Mouse (Mus musculus): ENCODE data around the gene Lyar. TPM values are rescaled to one million over a fixed set of nuclear protein-coding genes. Genes with fewer than 3 reads are reported as not detected.
A peak's percentile ranks its signal among the peaks of the same experiment; 100 is the strongest.

Gene Lyar
- polyA plus RNA-seq, 1 experiment from 2014 or later: 134 TPM

DNA sequence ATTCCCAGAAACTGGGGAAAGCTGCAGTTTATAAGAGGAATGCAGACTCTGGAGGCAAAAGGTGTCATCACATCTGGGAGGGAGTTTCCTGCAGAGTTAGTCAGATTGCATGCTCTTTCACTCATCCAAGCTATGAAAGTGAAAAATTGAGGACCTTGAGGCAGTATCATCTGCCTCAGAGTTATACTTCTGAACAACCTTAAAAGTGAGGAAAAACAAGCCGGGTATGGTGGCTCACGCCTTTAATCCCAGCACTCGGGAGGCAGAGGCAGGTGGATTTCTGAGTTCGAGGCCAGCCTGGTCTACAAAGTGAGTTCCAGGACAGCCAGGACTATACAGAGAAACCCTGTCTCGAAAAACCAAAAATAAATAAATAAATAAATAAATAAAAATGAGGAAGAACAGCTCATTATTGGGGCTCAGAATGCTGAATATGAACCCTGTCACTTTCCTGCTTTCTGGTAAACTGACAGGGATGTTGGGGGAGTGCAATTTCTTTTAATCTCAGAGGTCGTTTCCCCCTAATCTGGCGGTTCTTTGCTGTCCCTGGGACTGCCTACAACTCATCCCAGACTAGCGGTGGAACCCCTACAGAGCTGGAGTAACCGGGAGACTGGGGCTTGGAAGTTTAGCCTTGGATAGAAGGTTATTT, 39.3 kb downstream of the Lyar start:
- peak overlapping the region; percentile 79 for H3K27ac ChIP-seq (ENCODE audit: low read depth, low read length)
- no peak for ATAC-seq (ENCODE audit: low FRiP score, low TSS enrichment)
- peaks cover 5% of the 10 kb centered on the region; the same call in 1 of the 2 replicates for H3K4me1 ChIP-seq (ENCODE audit: control insufficient read depth, insufficient read depth, low read length)
- H3K9me3 ChIP-seq (ENCODE audit: control insufficient read depth, low read length): no peaks in the 10 kb centered on the region
- H3K4me3 ChIP-seq (ENCODE audit: low read length): peak overlapping the region; percentile 48
- H3K27me3 ChIP-seq (ENCODE audit: control insufficient read depth, insufficient read depth, low read length): no peaks in the 10 kb centered on the region
- H3K4me2 ChIP-seq (replicated peaks; ENCODE audit: low read depth, low read length): peak overlapping the region; percentile 67
- WGBS: 46% methylated on average over 9 of the region's 9 CpGs
- peak overlapping the region; percentile 50 for H3K9ac ChIP-seq (ENCODE audit: low read depth, low read length)
- peaks cover 20% of the 10 kb centered on the region for H3K36me3 ChIP-seq (ENCODE audit: control insufficient read depth, insufficient read depth, low read length)

DNA sequence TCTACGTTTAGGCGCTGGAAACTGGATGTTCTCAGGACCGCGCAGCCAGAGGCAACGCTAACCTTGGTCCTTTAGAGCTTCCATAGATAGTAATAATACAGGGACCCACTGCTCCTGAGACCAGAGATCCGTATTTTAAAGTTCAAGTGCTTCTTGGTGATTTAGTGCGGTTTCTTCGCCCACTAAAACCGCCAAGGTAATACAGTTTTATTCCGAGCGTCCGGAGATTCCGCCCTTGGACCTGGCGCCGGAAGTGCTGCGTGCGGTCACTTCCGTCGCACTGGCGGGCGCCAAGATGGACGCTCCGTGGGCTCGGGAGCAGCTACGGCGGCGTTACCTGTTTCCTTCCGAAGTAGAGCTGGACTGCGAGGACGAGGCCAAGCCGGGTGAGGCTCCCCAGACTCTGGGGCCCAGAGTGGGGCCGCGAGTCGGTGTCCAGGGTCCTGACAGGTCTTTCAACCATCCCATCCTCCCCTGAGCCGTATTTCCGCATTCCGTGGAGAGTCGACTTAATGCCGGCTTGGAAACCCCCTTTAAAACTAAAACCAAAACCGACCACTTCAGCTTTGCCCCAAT, 39.9 kb downstream of the Lyar start, which contains the start of gene Tmem128:
TSS of gene Tmem128 (plus strand) at position 79 of the 576 bp plus-strand sequence.
- H3K4me3 ChIP-seq (ENCODE audit: low read length): peak within 1 kb of the TSS; percentile 48
- H3K27me3 ChIP-seq (ENCODE audit: control insufficient read depth, insufficient read depth, low read length): no peaks in the 10 kb centered on the region
- peak within 1 kb of the TSS; percentile 50 for H3K9ac ChIP-seq (ENCODE audit: low read depth, low read length)
- under 1% methylated on average over 40 of the region's 40 CpGs for WGBS
- H3K9me3 ChIP-seq (ENCODE audit: control insufficient read depth, low read length): no peaks in the 10 kb centered on the region
- peak within 1 kb of the TSS; percentile 67 for H3K4me2 ChIP-seq (replicated peaks; ENCODE audit: low read depth, low read length)
- peaks cover 26% of the 10 kb centered on the region for H3K36me3 ChIP-seq (ENCODE audit: control insufficient read depth, insufficient read depth, low read length)
- peaks cover 5% of the 10 kb centered on the region; the same call in 1 of the 2 replicates for H3K4me1 ChIP-seq (ENCODE audit: control insufficient read depth, insufficient read depth, low read length)
- H3K27ac ChIP-seq (ENCODE audit: low read depth, low read length): peak within 1 kb of the TSS; percentile 79
- peak; percentile 25; the same call in 1 of the 2 replicates for ATAC-seq (ENCODE audit: low FRiP score, low TSS enrichment)

DNA sequence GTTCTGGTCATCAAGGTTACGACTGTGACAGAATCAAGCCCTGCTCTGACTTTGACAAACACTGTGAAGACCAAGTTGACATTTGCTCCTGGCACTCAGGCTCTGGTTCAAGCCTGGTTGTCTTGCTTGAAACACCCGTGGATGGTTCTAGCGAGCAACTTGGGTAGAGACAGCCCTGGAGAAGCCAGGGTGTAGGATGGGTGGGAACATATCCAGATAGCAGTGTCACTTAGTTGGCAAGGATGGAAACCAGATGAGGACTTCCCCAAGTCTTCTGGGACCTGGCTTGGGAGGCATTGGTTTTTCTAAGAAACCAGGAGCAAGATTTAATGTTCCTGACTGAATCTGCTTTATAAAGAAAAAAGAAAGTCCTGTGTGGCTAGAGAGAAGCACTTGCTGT, 50.7 kb downstream of the Lyar start:
- Histone ChIP-seq H3K9me3 (ENCODE audit: control insufficient read depth, low read length) (no peaks in the 10 kb centered on the region), H3K9ac (ENCODE audit: low read depth, low read length) (no peak overlapping the region), H3K4me2 (replicated peaks; ENCODE audit: low read depth, low read length) (no peak overlapping the region), H3K27ac (ENCODE audit: low read depth, low read length) (no peak overlapping the region), H3K27me3 (ENCODE audit: control insufficient read depth, insufficient read depth, low read length) (peaks cover 16% of the 10 kb centered on the region), H3K4me1 (ENCODE audit: control insufficient read depth, insufficient read depth, low read length) (no peaks in the 10 kb centered on the region), H3K36me3 (ENCODE audit: control insufficient read depth, insufficient read depth, low read length) (peaks cover 32% of the 10 kb centered on the region), H3K4me3 (ENCODE audit: low read length) (no peak overlapping the region)
- no peak for ATAC-seq (ENCODE audit: low FRiP score, low TSS enrichment)
- 85% methylated on average over 3 of the region's 3 CpGs for WGBS

DNA sequence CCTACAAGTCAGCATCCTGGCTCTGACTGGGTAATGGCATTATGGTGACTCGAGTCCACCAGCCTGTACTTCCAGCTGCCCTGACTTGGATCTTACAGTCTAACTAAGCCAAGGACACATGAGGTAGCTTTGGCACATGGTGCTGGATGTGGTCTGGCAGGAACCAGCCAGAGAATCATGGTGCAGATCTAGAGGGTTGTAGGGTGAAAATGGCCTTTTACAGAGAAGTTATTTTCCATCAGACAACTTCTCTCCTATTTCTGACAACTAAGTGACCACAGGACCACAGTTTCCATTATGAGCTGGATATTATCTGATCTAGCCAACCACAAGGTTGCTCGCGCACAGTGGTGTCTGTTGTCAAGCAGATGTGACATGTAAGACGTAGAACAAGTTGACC, 53.6 kb downstream of the Lyar start:
- no peak overlapping the region for H3K4me3 ChIP-seq (ENCODE audit: low read length)
- no peak overlapping the region for H3K9ac ChIP-seq (ENCODE audit: low read depth, low read length)
- H3K4me1 ChIP-seq (ENCODE audit: control insufficient read depth, insufficient read depth, low read length): peaks cover 9% of the 10 kb centered on the region; the same call in 1 of the 2 replicates
- peaks cover 8% of the 10 kb centered on the region for H3K36me3 ChIP-seq (ENCODE audit: control insufficient read depth, insufficient read depth, low read length)
- ATAC-seq (ENCODE audit: low FRiP score, low TSS enrichment): no peak
- H3K27me3 ChIP-seq (ENCODE audit: control insufficient read depth, insufficient read depth, low read length): peaks cover 40% of the 10 kb centered on the region
- no peak overlapping the region for H3K4me2 ChIP-seq (replicated peaks; ENCODE audit: low read depth, low read length)
- no peaks in the 10 kb centered on the region for H3K9me3 ChIP-seq (ENCODE audit: control insufficient read depth, low read length)
- WGBS: 81% methylated on average over 4 of the region's 4 CpGs
- H3K27ac ChIP-seq (ENCODE audit: low read depth, low read length): no peak overlapping the region

DNA sequence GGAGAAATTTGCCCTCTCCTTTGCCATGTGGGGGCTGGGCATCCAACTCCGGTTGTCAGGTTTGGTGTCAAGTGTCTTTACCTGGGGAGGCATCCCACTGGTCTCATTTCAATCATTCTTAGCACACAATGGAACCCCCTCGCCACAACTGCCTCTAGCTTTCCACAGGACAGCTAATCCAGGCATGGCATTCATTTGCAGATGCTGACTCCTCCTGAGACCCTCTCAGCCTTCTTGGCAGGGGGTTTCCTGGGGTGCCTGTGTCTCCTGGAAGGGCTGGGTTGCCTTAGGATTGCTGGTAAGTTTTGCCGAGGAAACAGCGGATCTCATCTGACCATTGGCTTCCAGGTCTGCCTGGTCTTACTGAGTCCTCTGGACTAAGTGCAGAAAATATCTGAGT, 55.5 kb downstream of the Lyar start, which contains the start of gene Otop1:
TSS of gene Otop1 (plus strand) at position 202 of the 400 bp plus-strand sequence.
- 8% methylated on average over 4 of the region's 4 CpGs for WGBS
- H3K27me3 ChIP-seq (ENCODE audit: control insufficient read depth, insufficient read depth, low read length): peaks cover 49% of the 10 kb centered on the region
- H3K4me3 ChIP-seq (ENCODE audit: low read length): peak within 1 kb of the TSS; percentile 32; the same call in 1 of the 2 replicates

DNA sequence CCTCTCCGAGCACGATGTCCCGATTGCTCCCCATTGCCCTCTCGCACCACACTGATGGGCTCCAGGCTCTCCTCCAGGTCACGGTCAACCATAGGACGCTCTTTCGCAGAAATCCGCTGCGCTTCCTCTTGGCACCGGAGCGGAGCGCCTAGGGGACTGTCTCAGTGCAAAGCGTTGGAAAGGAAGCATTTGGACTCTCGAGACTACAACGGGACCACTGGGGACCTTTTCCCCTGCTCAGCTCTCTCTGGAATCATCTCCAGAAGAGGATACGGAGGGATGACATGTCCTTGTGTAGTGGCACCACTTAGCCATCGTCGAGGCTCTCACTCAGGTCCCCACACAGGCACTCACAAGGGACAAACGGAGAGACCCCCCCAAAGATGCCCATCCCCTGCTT, 56.2 kb downstream of the Lyar start:
- Histone ChIP-seq H3K27ac (ENCODE audit: low read depth, low read length) (no peak overlapping the region), H3K9me3 (ENCODE audit: control insufficient read depth, low read length) (no peaks in the 10 kb centered on the region), H3K27me3 (ENCODE audit: control insufficient read depth, insufficient read depth, low read length) (peaks cover 49% of the 10 kb centered on the region), H3K4me2 (replicated peaks; ENCODE audit: low read depth, low read length) (no peak overlapping the region), H3K4me1 (ENCODE audit: control insufficient read depth, insufficient read depth, low read length) (peaks cover 9% of the 10 kb centered on the region; the same call in 1 of the 2 replicates), H3K9ac (ENCODE audit: low read depth, low read length) (no peak overlapping the region), H3K4me3 (ENCODE audit: low read length) (0 out of 2 replicates have a peak overlapping the region, but pooled peaks have one; percentile 32), H3K36me3 (ENCODE audit: control insufficient read depth, insufficient read depth, low read length) (no peaks in the 10 kb centered on the region)
- WGBS: 2% methylated on average over 19 of the region's 19 CpGs
- ATAC-seq (ENCODE audit: low FRiP score, low TSS enrichment): no peak

More for the DNA sequence above, 55.5 kb downstream of the Lyar start, which contains the start of gene Otop1:
- no peak for ATAC-seq (ENCODE audit: low FRiP score, low TSS enrichment)
- no peaks in the 10 kb centered on the region for H3K9me3 ChIP-seq (ENCODE audit: control insufficient read depth, low read length)
- H3K36me3 ChIP-seq (ENCODE audit: control insufficient read depth, insufficient read depth, low read length): 0 out of 2 replicates have a peak, but pooled peaks cover 3% of the 10 kb centered on the region
- H3K9ac ChIP-seq (ENCODE audit: low read depth, low read length): no peak within 1 kb of the TSS
- no peak within 1 kb of the TSS for H3K4me2 ChIP-seq (replicated peaks; ENCODE audit: low read depth, low read length)
- H3K27ac ChIP-seq (ENCODE audit: low read depth, low read length): no peak within 1 kb of the TSS
- H3K4me1 ChIP-seq (ENCODE audit: control insufficient read depth, insufficient read depth, low read length): peaks cover 9% of the 10 kb centered on the region; the same call in 1 of the 2 replicates

DNA sequence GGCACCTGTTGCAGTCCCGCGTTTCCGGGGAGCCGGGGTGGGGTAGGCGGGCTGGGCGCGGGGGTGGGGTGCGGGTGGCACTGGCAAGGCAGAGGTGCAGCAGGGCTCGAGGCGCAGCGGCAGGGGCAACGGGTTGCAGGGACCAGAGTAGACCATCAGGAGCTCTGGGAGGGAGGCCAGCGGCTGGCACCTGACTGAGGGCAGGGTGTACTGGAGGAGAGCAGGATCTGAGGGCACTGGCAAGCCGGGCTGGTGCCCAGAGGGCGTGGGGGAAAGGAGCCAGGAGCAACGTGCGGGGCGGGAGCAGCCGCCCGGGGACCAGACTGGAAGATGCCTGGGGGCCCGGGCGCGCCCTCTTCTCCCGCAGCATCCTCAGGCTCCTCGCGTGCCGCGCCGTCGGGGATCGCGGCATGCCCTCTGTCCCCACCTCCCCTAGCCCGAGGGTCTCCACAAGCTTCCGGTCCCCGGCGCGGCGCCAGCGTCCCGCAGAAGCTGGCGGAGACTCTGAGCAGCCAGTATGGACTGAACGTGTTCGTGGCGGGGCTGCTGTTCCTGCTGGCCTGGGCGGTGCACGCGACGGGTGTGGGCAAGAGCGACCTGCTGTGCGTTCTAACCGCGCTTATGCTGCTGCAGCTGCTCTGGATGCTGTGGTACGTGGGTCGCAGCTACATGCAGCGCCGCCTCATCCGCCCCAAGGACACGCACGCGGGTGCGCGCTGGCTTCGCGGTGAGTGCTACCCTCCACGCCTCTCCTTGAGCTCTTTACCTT, 57.0 kb downstream of the Lyar start:
- Histone ChIP-seq H3K9me3 (ENCODE audit: control insufficient read depth, low read length) (no peaks in the 10 kb centered on the region), H3K27ac (ENCODE audit: low read depth, low read length) (no peak overlapping the region), H3K4me1 (ENCODE audit: control insufficient read depth, insufficient read depth, low read length) (peaks cover 9% of the 10 kb centered on the region; the same call in 1 of the 2 replicates), H3K4me2 (replicated peaks; ENCODE audit: low read depth, low read length) (peak overlapping the region; percentile 40), H3K36me3 (ENCODE audit: control insufficient read depth, insufficient read depth, low read length) (no peaks in the 10 kb centered on the region), H3K4me3 (ENCODE audit: low read length) (peak overlapping the region; percentile 32), H3K9ac (ENCODE audit: low read depth, low read length) (no peak overlapping the region), H3K27me3 (ENCODE audit: control insufficient read depth, insufficient read depth, low read length) (peaks cover 49% of the 10 kb centered on the region)
- ATAC-seq (ENCODE audit: low FRiP score, low TSS enrichment): peak; percentile 38
- 1% methylated on average over 51 of the region's 65 CpGs for WGBS

DNA sequence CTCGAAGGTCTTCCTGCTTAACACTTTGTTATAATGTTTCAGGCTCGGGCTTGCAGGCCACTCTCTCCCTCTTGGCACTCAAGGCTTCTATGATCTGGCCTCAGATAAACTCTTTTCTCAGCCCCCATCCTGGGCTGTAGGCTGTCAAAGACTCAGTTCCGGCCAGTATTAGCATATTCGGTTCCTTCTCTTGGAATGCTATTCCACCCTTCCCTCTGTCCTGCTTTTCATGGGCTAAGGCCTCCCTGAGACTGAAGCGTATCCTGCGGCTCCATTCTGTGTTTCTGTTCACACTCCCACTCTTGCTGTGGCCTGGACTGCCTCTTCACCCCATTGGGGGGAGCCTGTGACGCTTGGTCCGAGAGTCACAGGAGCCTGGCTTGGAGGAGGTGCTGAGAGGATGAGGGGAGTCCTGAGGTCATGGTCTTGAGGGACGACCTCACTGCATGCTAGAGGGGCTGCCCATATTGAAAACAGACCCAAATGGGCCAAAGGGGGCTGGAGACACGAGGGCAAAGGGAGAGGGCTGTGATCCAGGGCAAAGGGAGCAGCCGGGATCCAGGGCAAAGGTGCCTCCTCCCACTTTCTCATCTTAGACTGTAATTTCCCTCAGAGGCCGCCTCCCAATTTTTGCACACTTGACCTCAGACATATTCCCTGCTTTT, 57.8 kb downstream of the Lyar start:
- no peak for ATAC-seq (ENCODE audit: low FRiP score, low TSS enrichment)
- no peak overlapping the region for H3K9ac ChIP-seq (ENCODE audit: low read depth, low read length)
- H3K4me3 ChIP-seq (ENCODE audit: low read length): no peak overlapping the region
- H3K27me3 ChIP-seq (ENCODE audit: control insufficient read depth, insufficient read depth, low read length): peaks cover 49% of the 10 kb centered on the region
- H3K36me3 ChIP-seq (ENCODE audit: control insufficient read depth, insufficient read depth, low read length): no peaks in the 10 kb centered on the region
- 10% methylated on average over 12 of the region's 12 CpGs for WGBS
- no peak overlapping the region for H3K27ac ChIP-seq (ENCODE audit: low read depth, low read length)
- peaks cover 9% of the 10 kb centered on the region; the same call in 1 of the 2 replicates for H3K4me1 ChIP-seq (ENCODE audit: control insufficient read depth, insufficient read depth, low read length)
- peak overlapping the region; percentile 40 for H3K4me2 ChIP-seq (replicated peaks; ENCODE audit: low read depth, low read length)
- no peaks in the 10 kb centered on the region for H3K9me3 ChIP-seq (ENCODE audit: control insufficient read depth, low read length)

Measured in kidney, embryonic 14.5 days (tissue).